Mouse (Mus musculus) liver, embryonic 13.5 days (tissue): ENCODE data around the gene Kif27. TPM values are rescaled to one million over a fixed set of nuclear protein-coding genes. Genes with fewer than 3 reads are reported as not detected.
"Not testable (repeated sequence)": the region's sequence is repeated elsewhere in the genome, so short reads cannot be mapped to it uniquely, and the experiment has no call there.

ENCODE experiments used
- ATAC-seq: fragments of 200-750 bp; cut with Nextera tagmentation; 2 replicates; pipeline ENCODE4 v1.8.0; 2017; ENCODE audit warnings: low read depth, mild to moderate bottlenecking, moderate number of reproducible peaks, moderate library complexity
- DNase-seq: peaks from one replicate; pipeline ENCODE4 v3.0.0; 2022
- H3K27ac ChIP-seq: fragments of 300-500 bp; sonication (generic); 2 replicates; pipeline ENCODE4 v1.5.1; 2015; ENCODE audit warnings: moderate library complexity, mild to moderate bottlenecking, inconsistent platforms
- H3K27me3 ChIP-seq: fragments of 300-500 bp; sonication (generic); 2 replicates; pipeline ENCODE4 v1.6.1; 2015; ENCODE audit warnings: mild to moderate bottlenecking, inconsistent platforms
- H3K36me3 ChIP-seq: fragments of 300-500 bp; sonication (generic); 2 replicates; pipeline ENCODE4 v1.6.1; 2015; ENCODE audit warnings: mild to moderate bottlenecking, inconsistent platforms
- H3K4me1 ChIP-seq: fragments of 300-500 bp; sonication (generic); replicated peaks from 2 replicates; pipeline ENCODE4 v1.6.1; 2015; ENCODE audit warnings: inconsistent platforms
- H3K4me2 ChIP-seq: fragments of 300-500 bp; sonication (generic); 2 replicates; pipeline ENCODE4 v1.6.1; 2015; ENCODE audit warnings: inconsistent platforms, mild to moderate bottlenecking, moderate library complexity
- H3K4me3 ChIP-seq: fragments of 300-500 bp; sonication (generic); replicated peaks from 2 replicates; pipeline ENCODE4 v1.5.1; 2015; ENCODE audit warnings: mild to moderate bottlenecking, inconsistent platforms
- H3K9ac ChIP-seq: fragments of 300-500 bp; sonication (generic); 2 replicates; pipeline ENCODE4 v1.6.1; 2015; ENCODE audit warnings: mild to moderate bottlenecking, inconsistent platforms
- H3K9me3 ChIP-seq: fragments of 300-500 bp; sonication (generic); replicated peaks from 2 replicates; pipeline ENCODE4 v1.6.1; 2016; ENCODE audit warnings: inconsistent platforms
- WGBS: fragments of 180-500 bp; shearing (Covaris S2); methylation state at CpG from one replicate; pipeline ENCODE4 v1.1.7; 2015; ENCODE audit not compliant: insufficient replicate concordance; 5-methylcytosine and 5-hydroxymethylcytosine counted together
- polyA plus RNA-seq: library from polyadenylated mRNA; unstranded; fragments of >200 nt; fragmentation: Nextera tagmentation; extraction: Ambion mirVana; gene quantifications from 2 replicates; pipeline ENCODE4 v1.2.1, GENCODE M21; 2015

Kif27 gene
- polyA plus RNA-seq = 0.05 and 0.12 TPM in 2 replicates

GRCm38 (mm10) chr13:58358629-58359303 lies at the start of gene Kif27:
Gene Kif27, minus strand, starts transcription at chr13:58359122.
- no peak within 1 kb of the TSS; the same call in 1 of the 2 replicates for H3K27ac ChIP-seq
- ATAC-seq = peak; percentile 99
- peaks cover 20% of the 10 kb centered on the region for H3K27me3 ChIP-seq
- peak within 1 kb of the TSS; percentile 73 for H3K9ac ChIP-seq
- peaks cover 12% of the 10 kb centered on the region for H3K4me1 ChIP-seq
- H3K4me2 ChIP-seq = peak within 1 kb of the TSS; percentile 98
- H3K4me3 ChIP-seq = peak within 1 kb of the TSS; percentile 69
- WGBS = under 1% methylated on average over 62 of the region's 85 CpGs
- H3K9me3 ChIP-seq = no peaks in the 10 kb centered on the region
- peak; percentile 91 for DNase-seq
- H3K36me3 ChIP-seq = no peaks in the 10 kb centered on the region

GRCm38 (mm10) chr13:58403243-58403642 lies 44.3 kb upstream of the Kif27 start, which contains the start of gene Hnrnpk:
Gene Hnrnpk, minus strand, starts transcription at chr13:58403343.
- WGBS = 2% methylated on average over 17 of the region's 17 CpGs
- H3K4me2 ChIP-seq = peak within 1 kb of the TSS; percentile 81
- DNase-seq, H3K27me3 ChIP-seq, H3K9me3 ChIP-seq, ATAC-seq: not testable (repeated sequence)
- peak within 1 kb of the TSS; percentile 99 for H3K9ac ChIP-seq
- H3K27ac ChIP-seq = peak within 1 kb of the TSS; percentile 98
- peaks cover 24% of the 10 kb centered on the region for H3K36me3 ChIP-seq
- peak within 1 kb of the TSS; percentile 95 for H3K4me3 ChIP-seq
- peaks cover 39% of the 10 kb centered on the region for H3K4me1 ChIP-seq

GRCm38 (mm10) chr13:58402744-58403110 lies 43.8 kb upstream of the Kif27 start:
- peak overlapping the region; percentile 98 for H3K27ac ChIP-seq
- peaks cover 39% of the 10 kb centered on the region for H3K4me1 ChIP-seq
- WGBS = 0% methylated on average over 46 of the region's 48 CpGs
- peak overlapping the region; percentile 99 for H3K9ac ChIP-seq
- H3K27me3 ChIP-seq = no peaks in the 10 kb centered on the region
- H3K4me2 ChIP-seq = peak overlapping the region; percentile 81
- peaks cover 28% of the 10 kb centered on the region for H3K36me3 ChIP-seq
- peak; percentile 42; the same call in 1 of the 2 replicates for ATAC-seq
- DNase-seq = no peak
- H3K9me3 ChIP-seq = no peaks in the 10 kb centered on the region
- H3K4me3 ChIP-seq = peak overlapping the region; percentile 95

- Histone ChIP-seq H3K4me1 (peaks cover 39% of the 10 kb centered on the region), H3K36me3 (peaks cover 28% of the 10 kb centered on the region), H3K9me3 (no peaks in the 10 kb centered on the region), H3K4me3 (peak within 1 kb of the TSS; percentile 95), H3K9ac (peak within 1 kb of the TSS; percentile 99), H3K4me2 (peak within 1 kb of the TSS; percentile 81), H3K27me3 (no peaks in the 10 kb centered on the region), H3K27ac (peak within 1 kb of the TSS; percentile 98)
- peak; percentile 92 for ATAC-seq
- under 1% methylated on average over 89 of the region's 91 CpGs for WGBS
- DNase-seq = peak; percentile 96
These were observed 43.3 kb upstream of the Kif27 start, which contains the start of gene Rmi1 for GRCm38 (mm10) chr13:58402003-58402743. Gene Rmi1, plus strand, starts transcription at chr13:58402248.

- peak overlapping the region; percentile 81 for H3K4me2 ChIP-seq
- WGBS = under 1% methylated on average over 82 of the region's 100 CpGs
- no peaks in the 10 kb centered on the region for H3K27me3 ChIP-seq
- peak overlapping the region; percentile 99 for H3K9ac ChIP-seq
- no peaks in the 10 kb centered on the region for H3K9me3 ChIP-seq
- peak overlapping the region; percentile 98 for H3K27ac ChIP-seq
- peaks cover 29% of the 10 kb centered on the region for H3K36me3 ChIP-seq
- DNase-seq (peak; percentile 58), ATAC-seq (peak; percentile 43)
- H3K4me1 ChIP-seq = peaks cover 35% of the 10 kb centered on the region
- peak overlapping the region; percentile 95 for H3K4me3 ChIP-seq
These were observed 42.4 kb upstream of the Kif27 start for GRCm38 (mm10) chr13:58401135-58402002.

- 2% methylated on average over 11 of the region's 11 CpGs for WGBS
- Histone ChIP-seq H3K4me1 (peaks cover 28% of the 10 kb centered on the region), H3K27me3 (no peaks in the 10 kb centered on the region), H3K27ac (peak overlapping the region; percentile 98; the same call in 1 of the 2 replicates), H3K9ac (peak overlapping the region; percentile 99), H3K36me3 (peaks cover 36% of the 10 kb centered on the region), H3K4me2 (peak overlapping the region; percentile 81), H3K4me3 (peak overlapping the region; percentile 95), H3K9me3 (no peaks in the 10 kb centered on the region)
- DNase-seq = no peak
- no peak for ATAC-seq
These were observed 41.7 kb upstream of the Kif27 start for GRCm38 (mm10) chr13:58400576-58400975.

GRCm38 (mm10) chr13:58397651-58398050 lies 38.7 kb upstream of the Kif27 start:
- ATAC-seq (no peak), DNase-seq (no peak)
- Histone ChIP-seq H3K4me2 (no peak overlapping the region), H3K4me3 (no peak overlapping the region), H3K27me3 (no peaks in the 10 kb centered on the region), H3K27ac (no peak overlapping the region), H3K4me1 (peaks cover 9% of the 10 kb centered on the region), H3K36me3 (peaks cover 63% of the 10 kb centered on the region), H3K9me3 (no peaks in the 10 kb centered on the region), H3K9ac (no peak overlapping the region)
- 92% methylated on average over 13 of the region's 13 CpGs for WGBS

- WGBS = 82% methylated on average over 11 of the region's 11 CpGs
- not testable (repeated sequence) for H3K9ac ChIP-seq, H3K27ac ChIP-seq, H3K4me1 ChIP-seq, DNase-seq, H3K9me3 ChIP-seq, H3K4me2 ChIP-seq, H3K4me3 ChIP-seq, H3K27me3 ChIP-seq
- peaks cover 80% of the 10 kb centered on the region for H3K36me3 ChIP-seq
- 0 out of 2 replicates have a peak, but pooled peaks have one; percentile 29 for ATAC-seq
These were observed 35.5 kb upstream of the Kif27 start for GRCm38 (mm10) chr13:58394392-58394791.

GRCm38 (mm10) chr13:58389324-58389951 lies 30.5 kb upstream of the Kif27 start:
- DNase-seq (no peak), ATAC-seq (no peak)
- Histone ChIP-seq H3K4me1 (peaks cover 15% of the 10 kb centered on the region), H3K36me3 (peaks cover 38% of the 10 kb centered on the region), H3K27me3 (no peaks in the 10 kb centered on the region), H3K27ac (0 out of 2 replicates have a peak overlapping the region, but pooled peaks have one; percentile 9), H3K4me2 (no peak overlapping the region), H3K9ac (no peak overlapping the region), H3K9me3 (no peaks in the 10 kb centered on the region), H3K4me3 (no peak overlapping the region)
- 72% methylated on average over 2 of the region's 2 CpGs for WGBS

- Histone ChIP-seq H3K9me3 (no peaks in the 10 kb centered on the region), H3K4me3 (no peak overlapping the region), H3K27me3 (no peaks in the 10 kb centered on the region), H3K4me2 (no peak overlapping the region), H3K36me3 (peaks cover 27% of the 10 kb centered on the region), H3K27ac (no peak overlapping the region), H3K4me1 (peaks cover 24% of the 10 kb centered on the region), H3K9ac (no peak overlapping the region)
- WGBS = 25% methylated on average over 3 of the region's 3 CpGs
- DNase-seq (no peak), ATAC-seq (no peak)
These were observed 29.5 kb upstream of the Kif27 start for GRCm38 (mm10) chr13:58388379-58388778.
